8 mouse cellular contexts compared by ENCODE assay signal in the genomic region with DNA sequence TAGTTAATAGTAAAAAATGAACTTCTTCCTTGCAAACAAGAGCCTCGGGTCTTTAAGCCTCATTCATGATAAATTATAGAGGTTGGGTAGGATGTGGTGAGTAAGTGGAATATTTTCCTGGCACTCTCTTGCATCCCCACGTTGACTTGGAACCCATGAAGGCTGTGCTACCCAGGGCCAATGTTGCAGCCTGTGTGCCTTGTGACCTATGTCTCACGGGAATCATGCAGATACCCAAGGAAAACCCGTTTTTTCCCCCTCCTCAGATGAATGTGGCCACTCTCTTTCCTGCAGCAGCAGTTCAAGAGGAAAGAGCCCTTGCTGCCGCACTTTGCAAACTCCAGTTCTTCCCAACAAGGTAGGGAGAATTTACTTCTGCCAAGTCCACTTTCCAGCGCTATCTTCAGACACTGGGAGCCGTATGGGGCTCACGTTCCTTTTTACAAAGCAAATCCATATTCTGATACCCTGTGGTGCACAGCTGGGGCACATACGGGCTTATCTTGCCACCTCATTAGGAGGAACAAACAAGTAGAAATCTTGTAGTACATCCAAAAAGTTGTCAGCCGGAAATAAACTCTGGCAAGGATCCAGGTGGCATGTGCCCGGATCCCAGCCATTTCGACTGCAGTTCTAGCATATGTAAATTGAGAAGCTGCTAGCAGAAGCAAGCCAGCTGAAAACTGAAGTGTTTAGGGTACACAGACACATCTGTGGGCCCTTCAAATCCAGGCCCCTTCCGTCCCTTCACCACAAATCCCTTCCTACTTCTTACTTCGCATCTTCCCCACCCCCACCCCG.
DNase-seq lines count a peak whose midpoint lies in the region; ATAC-seq lines count a peak whose summit lies in the region.

No protein-coding gene starts in this region.

- H3K4me1 ChIP-seq in lung, embryonic 15.5 days: peaks cover 17% of the 10 kb centered on the region
- H3K4me1 ChIP-seq in stomach, embryonic 15.5 days: peaks cover 10% of the 10 kb centered on the region; the same call in 1 of the 2 replicates
- no peaks in the 10 kb centered on the region for H3K4me1 ChIP-seq in liver, embryonic 12.5 days

- H3K4me3 ChIP-seq in lung, embryonic 15.5 days: no peak overlapping the region
- H3K4me3 ChIP-seq in stomach, embryonic 15.5 days (replicated peaks): no peak overlapping the region
- H3K4me3 ChIP-seq in liver, embryonic 12.5 days: no peak overlapping the region

- peak; percentile 44 for DNase-seq in adrenal gland, postnatal 10 days
- DNase-seq in adrenal gland, adult 2 months: no peak
- peak; percentile 14 for DNase-seq in thymus, postnatal 4 days
- DNase-seq in thymus, adult 18-20 months: no peak

- H3K27me3 ChIP-seq in lung, embryonic 15.5 days: no peaks in the 10 kb centered on the region
- no peaks in the 10 kb centered on the region for H3K27me3 ChIP-seq in stomach, embryonic 15.5 days (replicated peaks)
- no peaks in the 10 kb centered on the region; the same call in 1 of the 2 replicates for H3K27me3 ChIP-seq in liver, embryonic 12.5 days (replicated peaks)

- no peak overlapping the region for H3K9ac ChIP-seq in lung, embryonic 15.5 days
- H3K9ac ChIP-seq in stomach, embryonic 15.5 days: no peak overlapping the region
- H3K9ac ChIP-seq in liver, embryonic 12.5 days: no peak overlapping the region

- WGBS in lung, embryonic 15.5 days: 10% methylated on average over 15 of the region's 15 CpGs
- 33% methylated on average over 15 of the region's 15 CpGs for WGBS in stomach, embryonic 15.5 days
- 44% methylated on average over 15 of the region's 15 CpGs for WGBS in liver, embryonic 12.5 days (ENCODE audit: insufficient replicate concordance)

- no peaks in the 10 kb centered on the region for H3K9me3 ChIP-seq in lung, embryonic 15.5 days
- no peaks in the 10 kb centered on the region for H3K9me3 ChIP-seq in stomach, embryonic 15.5 days
- H3K9me3 ChIP-seq in liver, embryonic 12.5 days (replicated peaks): no peaks in the 10 kb centered on the region

- peak overlapping the region; percentile 24 for H3K4me2 ChIP-seq in lung, embryonic 15.5 days
- H3K4me2 ChIP-seq in stomach, embryonic 15.5 days: no peak overlapping the region
- no peak overlapping the region for H3K4me2 ChIP-seq in liver, embryonic 12.5 days

- H3K27ac ChIP-seq in lung, embryonic 15.5 days: peak overlapping the region; percentile 49
- no peak overlapping the region for H3K27ac ChIP-seq in stomach, embryonic 15.5 days
- H3K27ac ChIP-seq in liver, embryonic 12.5 days: no peak overlapping the region

- peak; percentile 61 to 75 for ATAC-seq in hematopoietic stem cell, adult 5-6 weeks (replicated peaks in 1 of 2; ENCODE audit: insufficient read depth in 1 of 2, low FRiP score in 2 of 2, low TSS enrichment in 1 of 2, low read depth in 1 of 2, poor library complexity in 2 of 2, severe bottlenecking in 2 of 2)
- peak; percentile 88 for ATAC-seq in lung, embryonic 15.5 days (ENCODE audit: borderline replicate concordance, extremely low read depth, low FRiP score, low TSS enrichment)
- ATAC-seq in stomach, embryonic 15.5 days (ENCODE audit: insufficient read depth, low FRiP score, low read depth): peak; percentile 65; the same call in 1 of the 2 replicates
- no peak for ATAC-seq in liver, embryonic 12.5 days

- no peaks in the 10 kb centered on the region for H3K36me3 ChIP-seq in lung, embryonic 15.5 days
- H3K36me3 ChIP-seq in stomach, embryonic 15.5 days: no peaks in the 10 kb centered on the region
- no peaks in the 10 kb centered on the region for H3K36me3 ChIP-seq in liver, embryonic 12.5 days

Comparison
In these comparisons a context has a peak if more than half of its experiments do, and no peak if none do; other contexts are left out.
1. DNase-seq: peak in adrenal gland, postnatal 10 days (single experiment) and thymus, postnatal 4 days (single experiment); none in adrenal gland, adult 2 months (single experiment) and thymus, adult 18-20 months (0 of 2).